Mouse (Mus musculus): ENCODE results near the gene Trmt5.

Trmt5 gene

DNA sequence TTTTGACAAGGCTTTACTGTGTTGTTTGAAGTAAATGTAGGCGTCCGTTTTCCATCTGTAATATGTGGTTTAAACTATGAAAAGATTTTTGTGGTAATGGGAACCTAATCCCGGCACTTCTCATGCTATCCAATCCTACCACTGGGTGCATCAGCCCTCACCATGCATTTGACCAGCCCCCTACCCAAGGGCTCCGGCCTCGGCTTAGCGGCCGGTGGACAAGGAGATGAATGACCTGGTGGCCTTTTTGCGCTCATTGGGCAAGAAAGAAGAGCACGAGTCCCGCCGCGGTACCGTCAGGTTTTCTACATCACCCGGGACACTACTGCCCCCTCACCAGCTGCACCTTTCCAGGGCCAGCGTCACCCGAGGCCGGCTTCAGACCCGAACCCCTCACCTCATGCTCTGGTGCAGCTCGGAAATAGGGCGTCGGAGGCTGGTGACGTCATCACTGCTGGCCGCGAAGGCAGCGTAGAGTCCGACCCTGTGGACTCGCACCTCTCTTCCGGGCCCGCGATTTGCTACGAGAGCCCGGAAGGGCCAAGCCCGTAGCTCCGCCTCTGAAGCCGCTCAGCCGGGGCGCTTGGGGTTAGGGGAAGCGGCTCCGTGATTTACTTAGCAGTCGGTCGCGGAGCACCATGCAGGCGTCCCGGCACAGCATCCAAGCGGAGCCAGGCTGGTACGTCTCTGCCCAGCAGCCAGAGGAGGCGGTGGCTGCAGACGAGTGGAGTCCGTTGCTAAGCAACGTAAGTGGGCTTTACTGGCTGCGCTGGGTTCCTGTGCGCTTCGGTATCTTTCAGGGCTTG is at the start of gene Trmt5, which contains the start of gene Slc38a6:
TSS of gene Trmt5 (minus strand) at position 424 of the 806 bp plus-strand sequence.
TSS of gene Slc38a6 (plus strand) at position 493 of the 806 bp plus-strand sequence.
- DNase-seq (ENCODE audit: low spot score in 2 of 2), result peak; percentile 91

DNA sequence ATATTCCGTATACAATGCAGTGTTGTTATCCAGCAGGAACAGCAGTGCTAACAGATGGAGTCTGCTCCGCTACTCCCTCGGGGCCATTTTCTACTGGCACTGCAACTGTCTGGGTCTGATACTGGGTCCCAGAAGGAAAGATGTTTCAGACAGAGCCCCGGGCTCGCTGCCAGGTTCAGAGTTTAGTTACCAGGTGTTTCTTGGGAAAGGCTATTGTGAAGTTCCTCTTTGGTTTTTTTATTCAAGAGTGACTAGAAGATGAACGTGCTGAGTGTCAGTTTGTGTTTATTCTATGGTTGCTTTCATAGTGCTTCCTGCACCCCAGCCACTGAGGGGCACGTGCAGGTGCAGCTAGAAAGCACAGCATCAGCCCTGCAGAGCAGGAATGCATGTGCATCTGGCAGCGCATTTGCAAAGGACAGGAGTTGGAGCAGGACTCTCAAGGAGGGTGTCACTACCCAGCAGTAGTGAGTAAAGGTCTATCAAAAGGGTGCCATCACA is 47.6 kb upstream of the Trmt5 start:
- no peak for DNase-seq (ENCODE audit: low spot score in 2 of 2)

DNA sequence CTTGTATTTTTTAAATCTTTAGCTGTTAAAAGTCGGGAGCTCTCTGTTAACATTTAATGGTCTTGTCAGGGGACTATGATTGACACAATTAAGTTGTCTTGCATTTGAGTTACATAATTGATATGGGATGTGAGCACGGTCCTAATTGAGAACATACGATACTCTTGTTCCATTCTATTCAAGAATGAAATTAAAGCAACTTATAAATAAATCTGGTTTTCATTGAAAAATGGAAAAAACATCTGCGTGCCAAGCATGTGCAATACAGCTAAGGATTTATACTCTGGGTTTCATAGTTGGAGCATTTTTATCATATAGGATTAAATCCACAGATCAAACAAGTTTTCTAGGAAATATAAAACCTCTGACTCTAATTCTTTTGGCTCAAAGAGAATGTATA is 46.2 kb upstream of the Trmt5 start:
- no peak for DNase-seq (ENCODE audit: low spot score in 2 of 2)

DNA sequence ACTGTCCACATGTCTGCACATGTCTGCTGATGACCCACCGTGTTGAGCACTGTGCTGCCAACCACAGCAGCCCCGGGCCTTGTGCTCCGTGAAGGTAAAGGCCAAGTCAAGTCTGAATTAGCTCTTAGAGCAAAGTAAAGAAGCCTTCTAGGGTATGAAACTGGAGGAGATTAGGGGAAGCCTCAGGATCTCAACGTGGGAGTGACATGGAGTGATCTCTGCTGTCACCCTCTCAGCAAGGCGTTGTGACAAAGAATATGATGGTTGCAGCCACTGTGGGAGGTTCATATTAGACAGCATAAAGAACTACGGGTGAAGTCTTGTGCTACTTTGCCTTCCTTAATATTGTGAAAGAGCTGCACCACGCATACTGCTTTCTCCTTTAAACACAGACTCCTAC is 43.7 kb upstream of the Trmt5 start:
- DNase-seq (ENCODE audit: low spot score in 2 of 2), result no peak

DNA sequence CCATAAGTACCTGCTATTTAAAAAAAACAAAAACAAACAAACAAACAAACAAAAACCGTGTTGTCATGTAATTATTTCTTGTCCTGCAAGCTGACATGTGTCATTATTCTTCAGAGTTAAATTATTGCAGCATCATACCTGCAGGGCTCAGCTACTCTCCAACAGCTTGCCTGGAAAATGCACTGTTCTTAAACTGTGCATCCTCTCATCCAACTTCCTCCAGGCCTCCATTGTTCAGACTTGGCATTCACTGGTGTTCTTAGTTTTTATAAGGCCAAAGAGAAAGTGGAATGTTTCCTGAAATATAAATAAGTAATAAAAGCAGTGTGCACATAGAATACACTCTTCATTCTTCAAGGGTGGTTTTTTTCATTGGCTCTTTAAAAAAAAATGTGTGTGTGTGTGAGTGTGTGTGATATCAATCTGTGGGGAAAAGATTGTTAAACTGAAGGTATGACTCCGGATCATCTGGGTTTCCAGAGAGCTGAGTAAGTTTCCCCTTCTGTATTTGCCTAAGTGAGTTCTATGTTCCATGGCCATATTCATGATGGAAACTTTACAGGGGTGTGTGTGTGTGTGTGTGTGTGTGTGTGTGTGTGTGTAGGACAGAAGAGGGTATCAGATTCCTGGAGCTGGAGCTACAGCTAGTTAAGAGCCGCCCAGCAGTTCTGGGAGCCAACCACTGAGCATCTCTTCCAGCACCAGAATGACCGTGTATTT is 42.1 kb upstream of the Trmt5 start:
- no peak for DNase-seq (ENCODE audit: low spot score in 2 of 2)

DNA sequence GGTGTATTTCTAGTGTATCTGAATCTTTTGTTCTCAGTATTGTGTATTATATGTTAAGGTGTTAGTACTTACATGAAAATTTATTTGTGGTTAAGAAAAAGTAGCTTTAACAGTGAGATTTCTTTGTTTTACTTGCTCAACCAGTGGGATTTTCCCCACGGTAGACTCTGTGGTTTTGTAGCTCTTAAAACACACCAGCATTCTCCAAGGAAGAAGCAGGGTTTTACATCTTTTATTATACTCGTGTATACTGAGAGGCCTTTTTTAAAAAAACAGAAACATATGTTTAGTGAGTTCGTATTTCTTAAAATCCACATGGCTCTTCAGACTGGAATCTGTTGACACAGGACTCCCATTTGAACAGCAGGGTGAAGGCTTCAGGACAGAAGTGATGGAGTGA is 40.9 kb upstream of the Trmt5 start:
- DNase-seq (ENCODE audit: low spot score in 2 of 2), result no peak

DNA sequence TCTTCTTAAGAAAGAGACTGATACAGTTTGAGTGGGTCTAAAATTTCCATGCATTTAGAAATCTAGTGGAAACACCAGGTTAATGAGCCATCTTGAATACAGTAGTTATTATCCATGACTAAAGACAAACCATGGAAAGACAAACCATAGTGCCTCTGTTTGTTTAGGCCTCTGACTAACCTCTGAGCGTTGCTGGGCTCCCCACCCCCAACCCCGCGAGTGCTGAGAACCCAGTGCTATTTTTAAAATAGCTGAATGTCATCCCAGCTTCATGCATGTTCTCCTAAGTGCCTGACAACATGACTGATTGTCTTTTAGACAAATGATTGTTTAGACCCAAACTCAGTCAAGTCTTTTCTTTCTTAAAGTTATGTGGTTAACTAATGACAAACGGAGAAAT is 39.1 kb upstream of the Trmt5 start:
- DNase-seq (ENCODE audit: low spot score in 2 of 2), result no peak

DNA sequence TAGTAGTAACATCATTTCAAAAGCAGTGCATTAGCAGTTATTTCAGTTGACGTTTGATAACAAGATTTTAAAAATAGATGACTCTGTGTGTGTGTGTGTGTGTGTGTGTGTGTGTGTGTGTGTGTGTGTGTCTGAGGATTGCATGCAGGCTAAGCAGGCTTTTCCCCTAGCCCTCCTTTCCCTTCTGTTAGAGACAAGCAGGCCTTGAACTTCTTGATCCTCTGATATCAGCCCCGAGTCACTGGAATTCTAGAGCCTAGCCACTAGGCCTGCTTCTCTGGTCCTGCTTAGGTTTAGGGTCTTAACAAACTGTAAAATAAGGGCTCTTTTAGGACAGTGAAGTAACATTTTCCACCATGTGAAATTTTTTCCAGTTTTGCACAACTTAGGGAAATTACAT is 38.7 kb upstream of the Trmt5 start:
- DNase-seq (ENCODE audit: low spot score in 2 of 2), result no peak

DNA sequence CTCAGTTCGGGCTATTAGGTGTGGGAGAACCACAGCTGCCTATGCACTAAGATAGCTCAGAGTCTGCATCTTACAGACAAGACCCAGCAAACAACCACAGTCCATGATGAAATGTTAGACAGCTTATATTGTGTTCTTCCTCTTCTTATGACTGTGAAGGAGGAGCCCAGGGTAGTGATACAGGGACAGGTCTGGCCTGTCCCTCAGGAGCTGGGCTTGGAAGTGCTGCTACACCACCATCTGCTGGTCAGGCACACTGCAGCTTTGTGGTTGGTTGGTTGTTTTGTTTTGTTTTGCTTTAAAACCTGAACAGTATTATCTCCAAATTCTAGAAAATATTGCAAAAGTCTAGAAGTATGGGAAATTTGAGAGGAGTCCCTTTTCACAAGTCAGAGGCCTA is 38.2 kb upstream of the Trmt5 start:
- DNase-seq (ENCODE audit: low spot score in 2 of 2), result no peak

DNA sequence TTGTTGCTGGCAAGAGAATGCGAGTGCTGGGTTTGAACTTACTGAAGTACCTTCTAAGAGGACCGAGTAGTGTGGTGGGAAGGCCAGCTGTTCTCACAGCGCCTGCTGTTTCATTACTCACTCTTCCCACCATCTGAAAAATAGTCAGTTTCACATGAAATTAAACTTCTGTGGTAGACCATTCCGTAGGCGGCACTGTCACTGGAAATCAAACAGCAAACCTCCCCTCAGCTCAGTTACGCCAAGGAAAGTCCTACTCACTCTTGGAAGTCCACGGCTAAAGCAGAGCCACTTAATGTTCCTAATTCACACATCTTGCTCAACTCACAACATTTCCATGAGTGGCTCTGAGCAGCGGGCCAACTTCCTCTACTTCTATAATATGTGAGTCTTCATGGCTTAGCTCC is 37.7 kb upstream of the Trmt5 start:
- no peak for DNase-seq (ENCODE audit: low spot score in 2 of 2)

DNA sequence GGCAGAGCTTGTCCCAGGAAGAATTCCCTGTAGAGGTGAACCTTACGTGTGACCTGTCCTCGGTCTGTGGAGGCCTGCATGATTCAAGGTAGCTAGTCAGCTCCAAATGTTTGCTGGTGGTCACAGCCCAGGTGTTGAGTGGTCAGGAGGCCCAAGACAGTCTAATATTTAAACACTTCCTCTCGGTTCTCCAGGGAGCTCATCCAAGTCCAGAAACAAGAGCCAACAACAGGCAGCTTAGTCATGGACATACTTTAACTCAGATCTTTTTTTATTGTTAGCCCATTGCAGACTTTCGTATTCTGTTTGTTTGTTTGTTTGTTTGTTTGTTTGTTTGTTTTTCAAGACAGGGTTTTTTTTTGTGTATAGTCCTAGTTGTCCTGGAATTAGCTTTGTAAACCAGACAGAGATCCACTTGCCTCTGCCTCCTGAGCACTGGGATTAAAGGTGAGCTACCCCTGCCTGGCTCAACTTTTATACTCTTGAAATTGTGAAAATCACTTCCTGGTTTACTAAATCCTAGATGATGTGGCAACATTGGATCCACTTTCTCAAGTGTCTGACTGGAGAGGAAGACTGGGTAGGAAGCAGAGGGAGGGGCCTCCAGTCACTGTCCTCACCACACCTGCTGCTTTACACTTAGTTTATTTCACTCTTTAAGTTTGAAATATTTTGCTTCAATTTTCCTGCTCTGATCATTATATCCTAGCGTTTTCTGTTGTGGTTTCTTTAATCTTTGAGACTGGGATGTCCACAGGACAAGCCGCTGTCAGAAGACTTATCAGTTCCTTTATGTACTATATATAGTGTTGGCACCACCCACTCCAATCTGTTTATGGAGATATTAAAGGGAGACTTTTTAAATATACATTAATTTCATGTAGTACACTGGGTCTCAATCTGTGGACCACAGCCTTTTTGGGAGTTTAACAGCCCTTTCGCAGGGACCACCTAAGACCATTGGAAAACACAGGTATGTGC is 31.5 kb upstream of the Trmt5 start:
- DNase-seq (ENCODE audit: low spot score in 2 of 2), result no peak

DNA sequence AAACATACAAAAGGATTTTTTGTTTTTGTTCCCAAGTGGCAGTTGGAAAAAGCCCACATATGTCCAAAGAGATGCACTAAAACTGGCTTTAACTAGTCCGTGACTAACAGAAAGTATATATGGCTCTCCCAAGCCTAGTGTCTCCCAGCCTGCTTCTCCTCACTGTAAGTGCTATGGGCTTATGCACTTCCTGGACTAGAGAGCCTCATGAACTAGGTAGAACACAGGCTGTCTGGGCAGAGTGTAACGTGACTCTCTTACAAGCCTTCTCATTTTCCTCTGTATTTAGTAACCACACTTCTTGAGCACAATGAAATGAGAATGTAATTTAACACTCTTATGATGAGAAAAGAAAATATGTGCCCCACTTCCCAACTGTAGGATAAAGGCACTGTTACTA is 22.2 kb upstream of the Trmt5 start:
- no peak for DNase-seq (ENCODE audit: low spot score in 2 of 2)

DNA sequence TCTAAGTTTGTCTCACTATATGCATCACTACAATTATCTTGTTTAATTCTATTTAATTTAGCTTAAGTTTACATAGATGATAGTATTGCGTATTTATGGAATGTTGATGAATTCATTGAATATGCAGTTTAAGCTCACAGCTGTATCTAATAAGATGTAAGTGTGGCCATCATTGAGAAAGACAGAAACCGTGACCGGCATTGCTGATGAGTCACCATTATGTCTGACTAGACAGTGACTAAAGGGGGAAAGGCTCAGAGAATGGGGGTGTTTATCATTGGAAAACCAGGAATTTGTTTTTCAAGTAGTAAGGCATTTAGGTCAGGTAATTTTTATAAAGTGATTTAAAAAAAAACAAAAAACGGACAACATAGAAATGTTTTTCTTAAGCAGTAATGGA is 21.2 kb upstream of the Trmt5 start:
- no peak for DNase-seq (ENCODE audit: low spot score in 2 of 2)

DNA sequence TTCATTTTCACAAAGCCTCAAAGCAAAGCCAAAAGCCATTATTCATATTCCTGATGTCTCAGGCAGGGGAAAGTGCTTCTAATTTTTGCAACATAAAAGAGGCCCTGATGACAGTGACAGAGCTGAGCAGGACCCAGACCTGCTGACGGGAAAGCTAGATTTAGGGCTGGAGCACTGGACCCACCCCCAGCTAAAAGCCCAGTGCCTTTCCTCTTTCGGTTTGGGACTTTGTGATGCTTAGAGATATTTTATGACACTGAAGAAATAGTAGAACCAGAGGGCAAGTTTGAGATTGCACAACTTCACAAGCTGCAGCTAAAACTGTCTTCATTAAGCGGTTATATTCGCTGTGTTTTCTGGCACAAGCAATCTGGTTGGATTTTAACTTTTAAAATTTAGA is 18.1 kb upstream of the Trmt5 start:
- no peak for DNase-seq (ENCODE audit: low spot score in 2 of 2)

DNA sequence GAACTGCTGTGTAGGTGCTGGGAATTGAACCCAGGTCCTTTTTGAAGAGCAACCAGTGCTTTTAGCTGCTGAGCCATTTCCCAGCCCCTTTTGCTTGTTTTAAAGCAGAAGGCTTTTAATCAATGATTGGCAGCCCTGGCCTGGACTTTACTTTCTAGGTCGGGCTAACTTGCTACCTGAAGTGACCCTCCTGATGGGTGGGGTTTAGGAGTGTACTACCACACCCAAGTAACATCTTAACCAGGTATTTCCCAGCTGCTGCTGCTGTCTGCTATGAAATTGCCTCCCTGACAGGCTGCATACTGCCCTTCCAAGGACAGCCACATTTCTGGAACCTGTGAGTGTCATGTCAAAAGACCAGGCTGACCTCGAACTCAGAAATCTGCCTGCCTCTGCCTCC is 14.0 kb upstream of the Trmt5 start:
- DNase-seq (ENCODE audit: low spot score in 2 of 2), result no peak

DNA sequence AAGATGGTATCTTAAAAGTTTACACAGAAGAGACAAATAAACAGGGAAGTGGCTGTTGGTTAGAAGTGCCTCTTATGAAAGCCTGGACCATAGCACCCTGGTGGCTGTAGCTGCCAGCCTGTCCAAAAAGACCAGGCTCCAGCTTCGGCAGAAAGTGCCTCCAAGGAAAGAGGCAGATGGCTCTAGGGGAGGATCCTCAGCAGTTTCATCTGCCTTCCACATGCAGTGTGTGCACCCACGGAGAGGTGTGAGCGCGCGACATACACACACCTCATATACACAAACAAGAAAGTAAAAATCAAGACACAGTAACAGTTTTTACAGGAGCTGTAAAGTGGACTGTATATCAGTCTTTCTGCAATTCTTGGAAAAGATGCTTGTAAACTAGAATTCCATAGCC is 12.1 kb upstream of the Trmt5 start:
- no peak for DNase-seq (ENCODE audit: low spot score in 2 of 2)

DNA sequence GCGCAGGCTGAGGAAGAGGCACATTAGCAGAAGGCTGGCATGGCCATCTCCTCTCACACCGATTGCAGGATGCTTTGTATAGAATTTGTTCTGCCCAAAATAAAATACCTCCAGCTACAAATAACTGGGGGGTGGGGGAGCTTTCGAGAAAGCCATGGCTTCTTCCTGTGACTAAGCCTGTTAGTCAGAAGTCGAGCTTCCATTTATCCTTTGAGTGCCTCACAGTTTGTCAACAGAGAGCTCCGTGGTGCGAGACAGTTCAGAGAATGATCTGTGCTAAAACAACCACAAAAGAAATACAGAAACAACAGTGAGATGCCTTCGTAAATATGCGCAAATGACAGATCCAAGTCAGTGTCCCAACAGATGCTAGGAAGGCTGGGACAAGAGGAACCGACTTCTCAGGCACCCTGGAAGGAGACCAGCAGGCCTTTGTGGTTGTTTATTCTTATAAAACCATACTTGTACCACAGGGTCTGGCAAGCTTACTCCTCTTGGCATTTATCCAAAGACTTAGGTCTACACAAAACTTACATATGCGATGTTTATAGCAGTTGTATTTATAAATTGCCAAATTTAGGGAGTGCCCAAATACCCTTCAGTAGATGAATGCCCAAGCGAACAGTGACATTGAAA is 9.1 kb upstream of the Trmt5 start:
- DNase-seq (ENCODE audit: low spot score in 2 of 2), result no peak

DNA sequence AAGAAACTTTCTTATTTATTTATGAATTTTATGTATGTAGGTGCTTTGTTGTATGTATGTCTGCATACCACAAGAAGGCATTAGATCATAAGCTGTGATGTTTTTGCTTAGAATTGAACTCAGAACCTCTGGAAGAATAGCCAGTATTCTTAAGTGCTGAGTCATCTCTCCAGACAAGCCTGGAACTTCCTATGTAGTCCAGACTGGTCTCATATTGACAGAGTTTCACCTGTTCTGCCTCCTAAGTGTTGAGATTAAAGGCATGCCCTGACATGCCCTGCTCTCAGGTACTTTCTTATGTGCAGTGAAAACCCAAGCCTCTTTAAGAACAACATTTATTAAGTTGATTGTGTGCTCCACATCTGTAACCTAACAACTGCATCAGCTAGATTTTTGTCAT is 8.4 kb upstream of the Trmt5 start:
- DNase-seq (ENCODE audit: low spot score in 2 of 2), result no peak

DNA sequence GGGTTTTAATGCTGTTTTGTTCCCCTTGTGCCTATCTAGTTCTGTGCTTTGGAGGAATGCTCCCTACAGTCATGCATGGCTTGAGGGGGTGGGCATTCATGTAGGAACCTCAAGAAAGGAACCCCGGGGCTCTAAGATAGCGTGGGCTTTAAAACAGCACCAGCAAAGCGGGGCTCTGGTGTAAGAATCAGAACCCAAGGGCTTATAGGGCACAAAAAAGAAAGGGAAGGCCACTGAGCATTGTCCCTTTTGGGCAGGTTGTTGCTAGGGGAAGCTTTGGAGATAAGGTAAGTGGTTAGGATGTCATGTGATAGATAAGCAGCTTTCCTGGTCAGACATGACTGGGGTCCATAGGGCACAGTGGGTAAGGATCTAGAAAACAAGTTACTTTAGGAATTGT is 2.1 kb upstream of the Trmt5 start:
- no peak for DNase-seq (ENCODE audit: low spot score in 2 of 2)

DNA sequence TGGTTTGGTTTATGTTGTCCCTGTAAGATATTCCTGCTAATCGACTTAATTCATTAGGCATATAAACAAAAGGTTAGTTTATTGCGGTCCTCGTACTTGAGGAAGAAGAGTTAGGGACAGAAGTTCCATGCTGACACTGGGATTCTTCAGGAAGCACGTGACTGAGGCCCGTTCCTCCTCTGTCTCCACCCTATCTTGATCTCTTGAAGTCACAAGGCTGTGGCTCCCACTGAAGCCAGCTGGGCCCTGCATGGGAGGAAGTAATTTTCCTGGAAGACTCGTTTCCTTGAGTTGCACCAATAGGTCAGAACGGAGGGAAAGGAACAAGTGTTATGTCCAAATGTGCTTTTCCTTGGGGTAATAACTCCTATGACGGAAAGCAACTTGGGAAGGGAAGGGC is 1.1 kb upstream of the Trmt5 start:
- peak in 1 of 2 experiments; percentile 10 for DNase-seq (ENCODE audit: low spot score in 2 of 2)

DNA sequence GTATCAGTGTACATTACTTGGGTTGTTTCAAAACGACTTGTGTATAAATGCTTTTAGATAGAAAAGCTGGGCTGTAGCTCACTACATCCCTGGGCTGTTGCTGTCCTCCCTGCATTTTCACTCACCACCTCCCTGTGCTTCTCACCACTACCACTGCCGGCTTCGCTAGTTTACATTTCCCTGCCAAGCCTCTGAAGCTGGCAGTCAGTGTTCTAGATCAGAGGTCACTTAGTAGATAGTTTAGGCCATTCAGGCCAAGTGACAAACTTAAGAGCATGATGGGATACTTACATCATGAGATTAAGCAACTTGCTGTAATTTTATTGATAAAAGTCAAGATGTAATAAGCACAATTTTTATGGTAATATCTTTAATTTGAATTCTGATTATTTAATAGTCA is 11.6 kb downstream of the Trmt5 start:
- no peak for DNase-seq (ENCODE audit: low spot score in 2 of 2)

All from spleen, postnatal 36 days (tissue).